Mouse (Mus musculus) hindbrain, embryonic 14.5 days (tissue): ENCODE results near the gene Tmx2. TPM values are rescaled to one million over a fixed set of nuclear protein-coding genes. Genes with fewer than 3 reads are reported as not detected.
A peak's percentile ranks its signal among the peaks of the same experiment; 100 is the strongest.

Source experiments
- ATAC-seq: fragments of 200-750 bp; cut with Nextera tagmentation; 2 replicates; pipeline ENCODE4 v1.8.0; 2017; ENCODE audit warnings: moderate number of reproducible peaks, mild to moderate bottlenecking, moderate TSS enrichment, moderate library complexity; ENCODE audit not compliant: low FRiP score
- DNase-seq: peaks from one replicate; pipeline ENCODE4 v3.0.0-alpha.2; 2015; ENCODE audit warnings: low spot score
- H3K27ac ChIP-seq: fragments of 300-500 bp; sonication (generic); 2 replicates; pipeline ENCODE4 v1.5.1; 2014; ENCODE audit warnings: mild to moderate bottlenecking, moderate library complexity
- H3K27me3 ChIP-seq: fragments of 300-500 bp; sonication (generic); 2 replicates; pipeline ENCODE4 v1.6.1; 2014; ENCODE audit warnings: mild to moderate bottlenecking, low read length, mixed read lengths; ENCODE audit not compliant: control insufficient read depth, insufficient read depth
- H3K36me3 ChIP-seq: fragments of 300-500 bp; sonication (generic); replicated peaks from 2 replicates; pipeline ENCODE4 v1.6.1; 2014; ENCODE audit not compliant: control insufficient read depth, insufficient read depth
- H3K4me1 ChIP-seq: fragments of 300-500 bp; sonication (generic); replicated peaks from 2 replicates; pipeline ENCODE4 v1.6.1; 2014; ENCODE audit warnings: antibody characterized with exemption, low read length, mixed read lengths; ENCODE audit not compliant: control insufficient read depth, insufficient read depth
- H3K4me2 ChIP-seq: fragments of 300-500 bp; sonication (generic); replicated peaks from 2 replicates; pipeline ENCODE4 v1.6.1; 2014; ENCODE audit warnings: mild to moderate bottlenecking, moderate library complexity
- H3K4me3 ChIP-seq: fragments of 300-500 bp; sonication (generic); replicated peaks from 2 replicates; pipeline ENCODE4 v1.5.1; 2014; ENCODE audit warnings: mild to moderate bottlenecking, low read length
- H3K9ac ChIP-seq: fragments of 300-500 bp; sonication (generic); 2 replicates; pipeline ENCODE4 v1.6.1; 2014
- H3K9me3 ChIP-seq: fragments of 300-500 bp; sonication (generic); 2 replicates; pipeline ENCODE4 v1.6.1; 2016; ENCODE audit warnings: low read length; ENCODE audit not compliant: control insufficient read depth
- WGBS: fragments of 180-500 bp; shearing (Covaris S2); extraction: QIAGEN DNeasy Blood & Tissue Kit; methylation state at CpG from one replicate; pipeline ENCODE4 v1.1.7; 2014; 5-methylcytosine and 5-hydroxymethylcytosine counted together
- polyA plus RNA-seq: library from polyadenylated mRNA; unstranded; fragments of >200 nt; fragmentation: Nextera tagmentation; extraction: Ambion mirVana; gene quantifications from 2 replicates; pipeline ENCODE4 v1.2.1, GENCODE M21; 2014

Tmx2 gene
- polyA plus RNA-seq, 1 experiment from 2014 or later: 316 TPM

DNA sequence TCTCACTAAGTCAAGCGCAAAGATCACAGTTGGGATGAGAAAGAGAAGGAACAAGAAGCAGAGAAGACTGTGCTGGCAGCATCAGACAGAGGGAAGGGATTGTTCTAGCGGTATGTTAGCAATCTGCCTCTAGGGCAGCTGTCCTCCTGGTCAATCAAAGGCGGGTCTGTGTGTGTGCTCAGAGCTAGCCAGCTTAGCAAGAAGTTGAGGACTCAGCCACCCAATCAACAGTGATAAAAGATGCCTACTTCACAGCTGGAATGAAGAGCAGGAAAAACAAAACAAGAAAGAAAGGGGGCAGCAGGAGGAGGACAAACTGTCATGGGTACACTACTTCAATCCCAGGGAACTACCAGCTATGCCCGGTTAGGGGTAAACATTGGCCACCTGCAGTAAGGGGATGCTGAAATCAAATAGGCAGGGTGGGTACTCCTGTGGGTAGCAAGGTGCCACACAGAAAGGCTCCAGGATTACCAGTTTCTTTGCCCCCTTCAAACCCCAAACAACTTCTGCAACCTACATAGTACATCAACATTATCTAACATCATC is 43.9 kb downstream of the Tmx2 start:
- Histone ChIP-seq H3K4me3 (no peak overlapping the region), H3K27me3 (no peaks in the 10 kb centered on the region), H3K9ac (peak overlapping the region; percentile 19; the same call in 1 of the 2 replicates), H3K36me3 (no peaks in the 10 kb centered on the region), H3K4me1 (peaks cover 45% of the 10 kb centered on the region), H3K4me2 (peak overlapping the region; percentile 26), H3K9me3 (no peaks in the 10 kb centered on the region), H3K27ac (peak overlapping the region; percentile 91)
- DNase-seq (no peak), ATAC-seq (0 out of 2 replicates have a peak, but pooled peaks have one; percentile 1)
- WGBS: 26% methylated on average over 4 of the region's 4 CpGs

DNA sequence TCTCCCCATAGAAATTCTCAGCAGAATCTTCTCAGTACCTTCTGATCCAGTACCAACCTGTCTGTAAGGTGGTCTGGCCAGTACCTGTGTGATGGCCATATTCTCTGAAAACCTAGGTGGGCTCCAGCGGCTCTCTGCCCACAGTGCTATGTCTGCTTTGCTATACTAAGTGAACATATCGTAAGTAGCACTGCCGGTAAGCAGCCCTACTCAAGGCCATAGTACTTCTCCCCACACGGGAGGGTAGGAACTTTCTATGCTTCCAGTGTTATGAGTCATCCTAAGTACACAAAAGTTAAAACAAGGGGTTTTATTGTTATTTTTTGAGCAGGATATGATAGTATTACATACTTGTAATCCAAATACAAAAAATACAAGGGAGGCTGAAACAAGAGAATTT is 44.9 kb downstream of the Tmx2 start:
- Histone ChIP-seq H3K4me1 (peaks cover 45% of the 10 kb centered on the region), H3K4me3 (no peak overlapping the region)
- 79% methylated on average over 4 of the region's 4 CpGs for WGBS

DNA sequence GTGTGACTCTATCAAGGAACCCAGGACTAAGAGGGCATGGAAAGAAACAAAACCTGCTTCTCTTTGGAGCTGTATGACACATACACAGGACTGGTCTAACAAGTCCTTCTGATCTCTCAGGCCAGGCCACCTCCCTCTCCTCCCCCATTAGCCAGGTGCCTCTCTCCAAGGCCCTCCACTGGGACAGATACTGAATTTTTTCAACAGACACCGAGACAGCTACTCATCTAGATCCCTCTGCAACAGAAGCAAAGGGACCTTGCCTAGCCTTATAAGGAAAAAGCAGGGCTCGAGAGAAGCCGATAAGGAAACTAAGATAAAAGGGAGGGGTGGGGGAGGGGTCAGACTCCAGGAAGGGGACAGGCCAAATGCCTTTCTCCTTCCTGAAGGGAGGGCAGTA is 45.9 kb downstream of the Tmx2 start:
- no peak overlapping the region for H3K4me3 ChIP-seq
- peaks cover 43% of the 10 kb centered on the region for H3K4me1 ChIP-seq
- DNase-seq (no peak), ATAC-seq (no peak)
- no peak overlapping the region for H3K4me2 ChIP-seq
- no peak overlapping the region for H3K9ac ChIP-seq
- WGBS: 11% methylated on average over 3 of the region's 3 CpGs
- no peak overlapping the region for H3K27ac ChIP-seq
- no peaks in the 10 kb centered on the region for H3K9me3 ChIP-seq
- no peaks in the 10 kb centered on the region for H3K27me3 ChIP-seq
- no peaks in the 10 kb centered on the region for H3K36me3 ChIP-seq

More for the DNA sequence above, 44.9 kb downstream of the Tmx2 start:
- ATAC-seq (no peak), DNase-seq (no peak)
- Histone ChIP-seq H3K27me3 (no peaks in the 10 kb centered on the region), H3K27ac (peak overlapping the region; percentile 91), H3K9me3 (no peaks in the 10 kb centered on the region), H3K36me3 (no peaks in the 10 kb centered on the region), H3K9ac (no peak overlapping the region), H3K4me2 (no peak overlapping the region)

DNA sequence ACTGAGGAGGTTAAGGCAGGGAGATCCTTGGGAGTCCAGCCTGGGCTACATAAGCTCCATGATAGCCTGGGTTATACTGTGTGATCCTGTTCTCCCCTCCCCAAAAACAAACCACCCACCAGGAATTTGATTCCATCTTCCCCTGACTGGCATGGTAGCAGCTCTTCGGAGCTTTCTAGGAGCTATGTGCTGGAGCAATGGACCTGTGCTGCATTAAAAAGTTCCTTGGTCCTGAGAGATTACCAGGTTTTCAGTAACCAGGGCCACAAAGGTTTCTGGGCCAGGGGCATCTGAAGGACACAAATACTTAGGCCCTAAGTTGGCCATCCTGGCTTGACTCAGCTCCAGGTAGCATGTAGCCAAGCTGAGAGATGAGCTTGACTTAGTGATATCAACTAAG is 46.9 kb downstream of the Tmx2 start:
- Histone ChIP-seq H3K36me3 (no peaks in the 10 kb centered on the region), H3K27ac (no peak overlapping the region), H3K4me1 (peaks cover 34% of the 10 kb centered on the region), H3K9me3 (no peaks in the 10 kb centered on the region), H3K4me3 (no peak overlapping the region), H3K9ac (no peak overlapping the region), H3K27me3 (no peaks in the 10 kb centered on the region), H3K4me2 (no peak overlapping the region)
- 91% methylated on average over 1 of the region's 1 CpGs for WGBS
- DNase-seq (no peak), ATAC-seq (no peak)

DNA sequence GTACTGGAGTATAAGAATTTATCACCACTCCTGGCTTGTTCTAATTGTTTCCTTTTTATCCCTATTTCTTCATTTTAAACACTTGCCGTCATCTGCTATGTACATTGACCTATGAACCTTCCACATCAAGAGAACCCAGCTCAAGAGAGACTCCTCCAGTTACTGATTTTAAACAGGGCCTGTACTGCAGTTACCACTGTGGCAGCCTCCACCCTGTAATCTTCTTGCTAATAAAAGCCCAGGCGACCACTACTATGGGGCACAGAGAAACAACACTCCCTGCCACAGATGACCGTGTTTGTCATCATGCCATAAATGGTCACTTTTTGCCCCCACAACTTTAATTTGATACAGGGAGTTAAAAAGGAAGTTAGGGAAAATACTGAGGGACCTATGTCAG is 51.9 kb downstream of the Tmx2 start:
- no peak overlapping the region for H3K4me2 ChIP-seq
- peaks cover 28% of the 10 kb centered on the region for H3K36me3 ChIP-seq
- no peaks in the 10 kb centered on the region for H3K27me3 ChIP-seq
- no peak for ATAC-seq
- no peaks in the 10 kb centered on the region for H3K9me3 ChIP-seq
- H3K4me1 ChIP-seq: no peaks in the 10 kb centered on the region
- no peak overlapping the region for H3K4me3 ChIP-seq
- no peak for DNase-seq
- no peak overlapping the region for H3K27ac ChIP-seq
- WGBS: 60% methylated on average over 3 of the region's 3 CpGs
- H3K9ac ChIP-seq: no peak overlapping the region

DNA sequence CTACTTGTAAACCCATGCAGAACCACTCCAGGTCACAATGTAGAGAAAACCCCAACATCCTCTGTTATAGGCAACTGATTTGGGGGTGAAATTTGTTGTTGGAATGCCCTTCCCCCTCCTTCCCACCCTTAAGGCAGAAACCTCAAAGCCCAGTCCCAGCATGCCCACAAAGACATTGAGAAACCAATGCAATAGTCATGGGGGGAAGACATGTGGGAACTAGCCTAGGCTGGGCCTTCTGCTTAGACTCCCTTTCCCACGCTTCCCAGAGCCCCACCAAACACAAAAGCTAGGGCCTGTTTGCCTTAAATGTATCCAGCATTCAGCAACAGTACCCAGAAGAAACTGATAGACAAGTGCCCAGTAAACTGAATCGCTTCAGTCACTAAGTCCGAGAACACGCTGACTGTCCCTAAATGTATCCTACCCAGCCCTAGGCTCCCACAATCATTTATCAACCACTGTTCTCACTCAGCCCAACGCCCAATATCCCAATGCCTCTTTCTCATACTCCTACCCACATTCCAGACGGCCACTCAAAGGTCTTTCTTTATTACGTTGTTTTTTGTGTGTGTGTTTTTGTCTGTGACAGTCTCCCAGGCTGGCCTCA is 52.5 kb downstream of the Tmx2 start:
- Histone ChIP-seq H3K9ac (no peak overlapping the region), H3K9me3 (no peaks in the 10 kb centered on the region), H3K27me3 (no peaks in the 10 kb centered on the region), H3K4me2 (no peak overlapping the region), H3K36me3 (peaks cover 32% of the 10 kb centered on the region), H3K4me1 (no peaks in the 10 kb centered on the region), H3K27ac (no peak overlapping the region), H3K4me3 (no peak overlapping the region)
- ATAC-seq (no peak), DNase-seq (no peak)
- WGBS: 73% methylated on average over 7 of the region's 7 CpGs

DNA sequence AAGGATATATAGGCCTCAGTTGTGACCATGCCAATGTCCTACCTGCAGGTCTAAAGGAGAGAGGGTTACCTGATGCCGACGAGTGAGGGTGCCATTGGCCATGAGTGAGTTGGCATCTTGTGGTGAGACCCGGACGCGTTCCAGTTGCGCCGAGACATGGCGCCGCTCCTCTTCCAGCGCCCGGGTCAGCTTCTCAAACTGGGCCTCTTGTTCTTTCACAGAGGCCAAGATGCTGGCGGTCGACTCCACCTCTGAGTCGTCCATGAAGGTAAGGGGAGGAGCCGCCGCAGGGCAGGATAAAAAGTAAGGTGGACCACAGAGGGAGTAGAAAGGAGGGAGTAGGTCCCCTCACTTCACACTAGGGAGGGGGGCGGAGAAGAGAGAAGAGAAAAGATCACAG is 54.7 kb downstream of the Tmx2 start:
- no peak for DNase-seq
- H3K27me3 ChIP-seq: no peaks in the 10 kb centered on the region
- H3K27ac ChIP-seq: no peak overlapping the region
- no peak overlapping the region for H3K9ac ChIP-seq
- WGBS: 96% methylated on average over 17 of the region's 17 CpGs
- H3K36me3 ChIP-seq: peaks cover 55% of the 10 kb centered on the region
- H3K4me1 ChIP-seq: no peaks in the 10 kb centered on the region
- H3K9me3 ChIP-seq: no peaks in the 10 kb centered on the region
- ATAC-seq: no peak
- H3K4me3 ChIP-seq: no peak overlapping the region
- no peak overlapping the region for H3K4me2 ChIP-seq

DNA sequence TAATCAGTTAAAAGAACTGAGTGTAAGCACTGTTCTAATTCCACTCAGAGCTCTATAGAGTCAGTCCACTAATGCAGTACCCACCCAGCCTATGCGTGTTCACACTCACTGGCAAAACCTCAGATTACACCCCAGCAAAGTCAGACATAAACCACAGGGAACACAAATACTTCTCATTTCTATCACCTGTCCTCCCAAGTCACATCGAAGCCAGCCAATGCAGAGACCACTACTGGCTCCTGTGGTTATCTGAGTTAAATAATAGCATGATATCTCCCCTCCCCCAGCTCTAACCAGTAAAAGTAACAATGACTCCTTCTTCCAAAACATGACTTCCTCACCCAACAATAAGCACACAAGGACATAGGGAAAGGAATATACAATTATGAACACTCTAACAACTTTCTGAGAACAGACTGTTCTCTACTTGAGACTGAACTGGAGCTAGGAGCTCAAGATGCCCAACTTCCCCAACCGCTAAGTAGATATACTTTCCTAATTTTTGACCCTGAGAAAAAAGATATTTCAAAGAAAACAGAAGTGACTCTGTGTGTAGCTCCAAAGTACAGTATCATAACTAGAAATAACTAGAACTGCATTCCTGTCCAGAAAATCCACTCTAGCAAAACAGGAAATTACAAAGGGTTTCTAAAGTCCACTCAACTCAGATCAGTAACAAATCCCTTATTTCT is 55.4 kb downstream of the Tmx2 start:
- no peaks in the 10 kb centered on the region for H3K4me1 ChIP-seq
- no peak overlapping the region for H3K4me2 ChIP-seq
- H3K27me3 ChIP-seq: no peaks in the 10 kb centered on the region
- 93% methylated on average over 3 of the region's 3 CpGs for WGBS
- no peak overlapping the region for H3K9ac ChIP-seq
- no peak overlapping the region for H3K4me3 ChIP-seq
- peaks cover 61% of the 10 kb centered on the region for H3K36me3 ChIP-seq
- H3K27ac ChIP-seq: no peak overlapping the region
- DNase-seq (no peak), ATAC-seq (no peak)
- no peaks in the 10 kb centered on the region for H3K9me3 ChIP-seq

DNA sequence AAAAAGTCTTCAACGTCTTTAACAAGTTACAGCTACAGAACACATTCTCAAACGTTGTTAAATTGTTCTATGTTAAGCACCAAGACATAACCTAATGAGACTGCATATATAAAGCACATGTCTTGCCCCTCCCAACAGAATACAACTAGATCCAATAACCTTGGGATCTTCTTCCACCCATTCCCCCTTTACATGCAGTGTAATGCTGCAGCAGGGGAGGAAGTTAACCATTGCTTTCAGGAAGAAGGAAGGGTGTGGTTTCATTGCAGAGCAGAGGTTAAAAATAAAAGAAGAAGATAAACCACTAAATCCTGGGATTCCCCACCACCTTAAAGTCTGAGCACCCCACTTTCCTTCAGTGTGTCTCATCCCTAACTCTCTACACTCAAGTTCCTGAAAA is 56.3 kb downstream of the Tmx2 start:
- Histone ChIP-seq H3K9ac (no peak overlapping the region), H3K27me3 (no peaks in the 10 kb centered on the region), H3K9me3 (no peaks in the 10 kb centered on the region), H3K4me3 (no peak overlapping the region), H3K4me1 (no peaks in the 10 kb centered on the region), H3K36me3 (peaks cover 65% of the 10 kb centered on the region), H3K27ac (no peak overlapping the region), H3K4me2 (no peak overlapping the region)
- DNase-seq: no peak
- ATAC-seq: no peak
- 78% methylated on average over 2 of the region's 2 CpGs for WGBS
